Mouse (Mus musculus) neural tube, embryonic 13.5 days (tissue): ENCODE results near the gene Gm28551. TPM values are rescaled to one million over a fixed set of nuclear protein-coding genes. Genes with fewer than 3 reads are reported as not detected.
"Not testable (repeated sequence)": the region's sequence is repeated elsewhere in the genome, so short reads cannot be mapped to it uniquely, and the experiment has no call there.

Source experiments
- ATAC-seq: fragments of 200-750 bp; cut with Nextera tagmentation; 2 replicates; pipeline ENCODE4 v1.8.0; 2017; ENCODE audit warnings: low read depth, mild to moderate bottlenecking, moderate TSS enrichment, moderate library complexity
- H3K27ac ChIP-seq: fragments of 300-500 bp; sonication (generic); replicated peaks from 2 replicates; pipeline ENCODE4 v1.5.1; 2015; ENCODE audit warnings: moderate library complexity, mild to moderate bottlenecking, inconsistent platforms
- H3K27me3 ChIP-seq: fragments of 300-500 bp; sonication (generic); 2 replicates; pipeline ENCODE4 v1.6.1; 2015; ENCODE audit warnings: mild to moderate bottlenecking, inconsistent platforms
- H3K36me3 ChIP-seq: fragments of 300-500 bp; sonication (generic); 2 replicates; pipeline ENCODE4 v1.6.1; 2015; ENCODE audit warnings: mild to moderate bottlenecking, inconsistent platforms
- H3K4me1 ChIP-seq: fragments of 300-500 bp; sonication (generic); replicated peaks from 2 replicates; pipeline ENCODE4 v1.6.1; 2015; ENCODE audit warnings: inconsistent platforms
- H3K4me2 ChIP-seq: fragments of 300-500 bp; sonication (generic); 2 replicates; pipeline ENCODE4 v1.6.1; 2015; ENCODE audit warnings: inconsistent platforms, mild to moderate bottlenecking, moderate library complexity
- H3K4me3 ChIP-seq: fragments of 300-500 bp; sonication (generic); 2 replicates; pipeline ENCODE4 v1.5.1; 2015; ENCODE audit warnings: mild to moderate bottlenecking, inconsistent platforms
- H3K9ac ChIP-seq: fragments of 300-500 bp; sonication (generic); 2 replicates; pipeline ENCODE4 v1.6.1; 2015; ENCODE audit warnings: moderate library complexity, mild to moderate bottlenecking, inconsistent platforms
- H3K9me3 ChIP-seq: fragments of 300-500 bp; sonication (generic); 2 replicates; pipeline ENCODE4 v1.6.1; 2016; ENCODE audit warnings: inconsistent platforms
- WGBS: fragments of 180-500 bp; shearing (Covaris S2); methylation state at CpG from one replicate; pipeline ENCODE4 v1.1.7; 2015; 5-methylcytosine and 5-hydroxymethylcytosine counted together
- polyA plus RNA-seq: library from polyadenylated mRNA; unstranded; fragments of >200 nt; fragmentation: Nextera tagmentation; extraction: Ambion mirVana; gene quantifications from 2 replicates; pipeline ENCODE4 v1.2.1, GENCODE M21; 2015

Gene Gm28551
- 1.5 and 2.2 TPM in 2 replicates for polyA plus RNA-seq

GRCm38 (mm10) chr1:53352327-53353261, at the start of gene Gm28551, which contains the start of the genes Asdurf and Asnsd1:
Gene Gm28551, minus strand, starts transcription at chr1:53352667.
Gene Asdurf, minus strand, starts transcription at chr1:53352619.
Gene Asnsd1, minus strand, starts transcription at chr1:53352752.
- peaks cover 19% of the 10 kb centered on the region for H3K36me3 ChIP-seq
- no peaks in the 10 kb centered on the region for H3K27me3 ChIP-seq
- peak; percentile 100 for ATAC-seq
- peak within 1 kb of the TSS; percentile 89 for H3K27ac ChIP-seq
- H3K9ac ChIP-seq, result peak within 1 kb of the TSS; percentile 88
- H3K4me3 ChIP-seq, result peak within 1 kb of the TSS; percentile 68
- WGBS, result under 1% methylated on average over 43 of the region's 44 CpGs
- H3K4me1 ChIP-seq, result peaks cover 10% of the 10 kb centered on the region
- H3K4me2 ChIP-seq, result peak within 1 kb of the TSS; percentile 59
- no peaks in the 10 kb centered on the region for H3K9me3 ChIP-seq

GRCm38 (mm10) chr1:53393936-53394760, 41.7 kb upstream of the Gm28551 start:
- H3K27ac ChIP-seq, H3K4me1 ChIP-seq, H3K9ac ChIP-seq, H3K27me3 ChIP-seq, H3K4me3 ChIP-seq, ATAC-seq, H3K36me3 ChIP-seq, H3K9me3 ChIP-seq: not testable (repeated sequence)
- WGBS, result 35% methylated on average over 21 of the region's 21 CpGs
- H3K4me2 ChIP-seq, result peak overlapping the region; percentile 33; the same call in 1 of the 2 replicates

- WGBS, result 96% methylated on average over 14 of the region's 14 CpGs
- Histone ChIP-seq H3K4me2 (no peak overlapping the region), H3K4me1 (no peaks in the 10 kb centered on the region), H3K4me3 (no peak overlapping the region), H3K36me3 (no peaks in the 10 kb centered on the region), H3K9me3 (no peaks in the 10 kb centered on the region), H3K27me3 (no peaks in the 10 kb centered on the region), H3K27ac (no peak overlapping the region), H3K9ac (no peak overlapping the region)
- no peak for ATAC-seq
Observed at GRCm38 (mm10) chr1:53388762-53389161, 36.3 kb upstream of the Gm28551 start.

GRCm38 (mm10) chr1:53384085-53384688, 31.7 kb upstream of the Gm28551 start:
- Histone ChIP-seq H3K9me3 (no peaks in the 10 kb centered on the region), H3K4me1 (no peaks in the 10 kb centered on the region), H3K4me3 (no peak overlapping the region), H3K27ac (no peak overlapping the region), H3K4me2 (no peak overlapping the region), H3K9ac (no peak overlapping the region), H3K36me3 (no peaks in the 10 kb centered on the region), H3K27me3 (no peaks in the 10 kb centered on the region)
- WGBS, result 70% methylated on average over 6 of the region's 6 CpGs
- ATAC-seq, result no peak

- no peaks in the 10 kb centered on the region for H3K27me3 ChIP-seq
- H3K27ac ChIP-seq, result no peak overlapping the region
- H3K4me3 ChIP-seq, result no peak overlapping the region
- H3K9ac ChIP-seq, result no peak overlapping the region
- WGBS, result 78% methylated on average over 3 of the region's 3 CpGs
- no peaks in the 10 kb centered on the region for H3K4me1 ChIP-seq
- no peaks in the 10 kb centered on the region for H3K9me3 ChIP-seq
- H3K4me2 ChIP-seq, result no peak overlapping the region
- H3K36me3 ChIP-seq, result no peaks in the 10 kb centered on the region
- no peak for ATAC-seq
Observed at GRCm38 (mm10) chr1:53377731-53378130, 25.3 kb upstream of the Gm28551 start.

DNA sequence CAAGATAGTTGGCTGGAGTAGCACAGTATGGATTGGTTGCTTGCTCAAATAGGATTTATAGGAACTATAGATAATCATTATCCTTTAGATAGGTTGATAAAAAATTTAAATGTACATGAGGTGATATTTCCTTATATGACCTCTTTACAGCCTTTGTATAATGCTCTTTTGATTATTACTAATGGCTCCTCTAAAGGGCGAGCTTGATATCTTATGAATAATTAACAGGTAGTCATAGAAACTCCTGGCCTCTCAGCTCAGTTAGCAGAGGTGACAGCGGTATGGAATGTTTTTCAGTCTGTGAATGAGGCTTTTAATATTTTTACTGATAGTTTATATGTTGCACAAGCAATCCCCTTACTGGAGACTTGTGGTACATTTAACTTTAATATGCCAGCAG, 23.5 kb upstream of the Gm28551 start:
- H3K4me1 ChIP-seq, H3K27ac ChIP-seq, H3K4me2 ChIP-seq, H3K36me3 ChIP-seq, H3K4me3 ChIP-seq, ATAC-seq, H3K27me3 ChIP-seq, H3K9ac ChIP-seq, H3K9me3 ChIP-seq: not testable (repeated sequence)
- 69% methylated on average over 2 of the region's 2 CpGs for WGBS

DNA sequence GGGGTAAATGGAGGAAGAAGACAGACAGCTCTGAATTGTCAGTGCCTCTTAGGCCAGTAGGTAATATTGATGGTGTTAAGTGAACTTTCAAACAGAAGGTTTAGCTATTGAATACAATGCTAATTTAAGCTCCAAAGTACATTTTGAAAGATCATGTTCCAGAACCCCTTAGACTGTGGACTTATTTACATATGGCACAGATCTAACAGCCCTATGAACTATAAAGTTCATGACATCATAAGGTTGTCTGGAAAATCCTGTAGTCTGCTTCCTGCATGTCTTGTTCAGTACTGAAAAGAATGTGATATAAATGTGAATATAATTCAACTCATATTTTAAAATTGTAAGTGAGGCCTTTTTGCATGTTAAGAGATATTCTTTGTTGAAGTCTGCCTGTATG, 6.5 kb upstream of the Gm28551 start:
- Histone ChIP-seq H3K27ac (no peak overlapping the region), H3K4me2 (no peak overlapping the region), H3K36me3 (no peaks in the 10 kb centered on the region), H3K27me3 (no peaks in the 10 kb centered on the region), H3K9me3 (no peaks in the 10 kb centered on the region), H3K4me1 (no peaks in the 10 kb centered on the region), H3K9ac (no peak overlapping the region), H3K4me3 (no peak overlapping the region)
- no peak for ATAC-seq

DNA sequence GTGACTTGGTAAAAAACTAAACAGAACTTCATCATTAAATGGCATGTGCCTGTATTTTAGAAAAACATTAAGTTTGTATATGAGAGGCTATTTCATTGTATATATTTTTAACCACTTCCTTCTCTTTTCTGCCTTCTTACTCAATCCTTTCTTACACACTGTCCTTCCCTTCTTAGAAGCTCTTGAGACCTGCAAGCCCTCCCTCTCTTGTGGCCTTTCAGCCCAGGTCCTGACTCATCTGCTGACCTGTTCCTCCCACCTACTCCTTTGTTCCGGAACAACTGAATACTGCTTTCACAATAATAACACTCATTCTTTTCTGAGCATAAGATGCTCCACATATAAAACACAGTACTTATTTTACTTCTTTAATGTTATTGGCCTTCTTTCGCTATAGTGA, 11.4 kb downstream of the Gm28551 start:
- Histone ChIP-seq H3K4me1 (no peaks in the 10 kb centered on the region), H3K9ac (no peak overlapping the region), H3K27me3 (no peaks in the 10 kb centered on the region), H3K36me3 (peaks cover 52% of the 10 kb centered on the region), H3K9me3 (peaks cover 20% of the 10 kb centered on the region), H3K4me3 (no peak overlapping the region), H3K4me2 (no peak overlapping the region), H3K27ac (no peak overlapping the region)
- 97% methylated on average over 2 of the region's 2 CpGs for WGBS
- ATAC-seq, result no peak

DNA sequence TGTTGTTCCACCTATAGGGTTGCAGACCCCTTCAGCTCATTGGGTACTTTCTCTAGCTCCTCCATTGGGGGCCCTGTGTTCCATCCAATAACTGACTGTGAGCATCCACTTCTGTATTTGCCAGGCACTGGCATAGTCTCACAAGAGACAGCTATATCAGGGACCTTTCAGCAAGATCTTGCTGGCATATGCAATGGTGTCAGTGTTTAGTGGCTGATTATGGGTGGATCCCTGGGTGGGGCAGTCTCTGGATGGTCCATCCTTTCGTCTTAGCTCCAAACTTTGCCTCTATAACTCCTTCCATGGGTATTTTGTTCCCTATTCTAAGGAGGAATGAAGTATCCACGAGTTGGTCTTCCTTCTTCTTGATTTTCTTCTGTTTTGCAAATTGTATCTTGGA, 15.1 kb downstream of the Gm28551 start:
- not testable (repeated sequence) for H3K4me2 ChIP-seq, H3K4me3 ChIP-seq, H3K27me3 ChIP-seq, ATAC-seq, H3K4me1 ChIP-seq, H3K27ac ChIP-seq, H3K9ac ChIP-seq
- Histone ChIP-seq H3K9me3 (peaks cover 18% of the 10 kb centered on the region), H3K36me3 (peaks cover 23% of the 10 kb centered on the region)
- 73% methylated on average over 2 of the region's 2 CpGs for WGBS

DNA sequence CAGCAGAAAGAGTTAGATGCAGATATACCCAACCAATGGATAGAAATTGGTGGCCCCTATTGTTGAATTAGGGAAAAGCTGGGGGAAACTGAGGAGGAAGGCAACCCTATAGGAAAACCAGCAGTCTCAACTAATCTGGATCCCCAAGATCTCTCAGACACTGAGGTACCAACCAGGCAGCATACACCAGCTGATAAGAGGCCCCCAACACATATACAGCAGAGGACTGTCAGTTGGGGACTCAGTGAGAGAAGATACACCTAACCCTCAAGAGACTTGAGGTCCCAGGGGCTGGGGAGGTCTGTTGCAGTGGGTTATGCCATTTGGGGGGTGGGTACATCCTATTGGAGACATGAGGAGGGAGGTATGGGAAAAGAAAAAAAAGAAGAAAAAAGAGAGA, 17.0 kb downstream of the Gm28551 start:
- peaks cover 3% of the 10 kb centered on the region for H3K36me3 ChIP-seq
- no peak overlapping the region for H3K27ac ChIP-seq
- ATAC-seq, result no peak
- no peak overlapping the region for H3K9ac ChIP-seq
- no peak overlapping the region for H3K4me3 ChIP-seq
- no peak overlapping the region for H3K4me2 ChIP-seq
- no peaks in the 10 kb centered on the region for H3K27me3 ChIP-seq
- peaks cover 1% of the 10 kb centered on the region; the same call in 1 of the 2 replicates for H3K9me3 ChIP-seq
- no peaks in the 10 kb centered on the region for H3K4me1 ChIP-seq

- not testable (repeated sequence) for H3K27ac ChIP-seq, H3K36me3 ChIP-seq, H3K27me3 ChIP-seq, H3K9me3 ChIP-seq, H3K9ac ChIP-seq, H3K4me2 ChIP-seq, H3K4me1 ChIP-seq, ATAC-seq, H3K4me3 ChIP-seq
- 89% methylated on average over 5 of the region's 5 CpGs for WGBS
Observed at GRCm38 (mm10) chr1:53333527-53333926, 18.9 kb downstream of the Gm28551 start.
